In genomic region chr2:69205791-69206351, GRCm38 (mm10) we compare ENCODE assay signal across 8 mouse cellular contexts. TPM values are rescaled to one million over a fixed set of nuclear protein-coding genes. Genes with fewer than 3 reads are reported as not detected.
DNase-seq lines count a peak whose midpoint lies in the region; ATAC-seq and TF ChIP-seq lines count a peak whose summit lies in the region.

Gene Spc25 (minus strand): TSS chr2:69206194.

- intact Hi-C loops in heart, postnatal 25 days (cut with DNase I), result loop anchor here (5.0 to 10.0 kb wide), 2 partner anchors 61 to 1644 kb away; no protein-coding TSS in a partner anchor

- H3K36me3 ChIP-seq in ES-E14 (ENCODE audit: control insufficient read depth, insufficient read depth, low read length, poor library complexity, severe bottlenecking), result peaks cover 19% of the 10 kb centered on the region
- H3K36me3 ChIP-seq in forebrain, embryonic 15.5 days, result peaks cover 9% of the 10 kb centered on the region; the same call in 1 of the 2 replicates

- no peak for TF ChIP-seq CTCF in lung, adult 2 months (IDR thresholded peaks at IDR 0.05; ENCODE audit: insufficient read depth, low read length)

- H3K9me3 ChIP-seq in ES-E14 (ENCODE audit: control insufficient read depth, insufficient read depth, low read depth, low read length), result no peaks in the 10 kb centered on the region
- H3K9me3 ChIP-seq in forebrain, embryonic 15.5 days, result no peaks in the 10 kb centered on the region

- H3K9ac ChIP-seq in ES-E14 (ENCODE audit: insufficient read depth, low read depth, low read length, poor library complexity, severe bottlenecking), result peak within 1 kb of the TSS; percentile 98
- H3K9ac ChIP-seq in forebrain, embryonic 15.5 days (replicated peaks), result peak within 1 kb of the TSS; percentile 48

- TF ChIP-seq POLR2A in lung, adult 2 months (IDR thresholded peaks at IDR 0.05; ENCODE audit: borderline replicate concordance, extremely low read depth, low read depth, low read length), result no peak

- peak; percentile 90 for DNase-seq in ES-E14 (ENCODE audit: low read depth, low spot score)
- peak; percentile 85 for DNase-seq in cerebellum, adult 11-12 months
- DNase-seq in heart, postnatal 25 days (ENCODE audit: low spot score), result peak; percentile 84
- peak; percentile 87 to 93 for DNase-seq in layer of hippocampus, adult 18-20 months (ENCODE audit: low spot score in 2 of 2)
- DNase-seq in lung, adult 2 months, result peak; percentile 84
- DNase-seq in thymus, adult 18-20 months, result peak; percentile 83 to 90

- H3K27ac ChIP-seq in ES-E14 (ENCODE audit: insufficient read depth, low read depth, low read length, poor library complexity, severe bottlenecking), result peak within 1 kb of the TSS; percentile 45
- 0 out of 2 replicates have a peak within 1 kb of the TSS, but pooled peaks have one; percentile 27 for H3K27ac ChIP-seq in forebrain, embryonic 15.5 days (replicated peaks)

- in situ Hi-C loops in ES-E14 (cut with MboI; ENCODE audit: low sequenced_read_pairs in 2 of 2, unreplicated experiment in 2 of 2), result no loop called here

- no peaks in the 10 kb centered on the region for H3K27me3 ChIP-seq in forebrain, embryonic 15.5 days

- ATAC-seq in forebrain, embryonic 15.5 days (replicated peaks), result peak; percentile 100
- ATAC-seq in neutrophil, adult 5-6 weeks (ENCODE audit: extremely low read depth, insufficient number of reproducible peaks, low FRiP score, poor library complexity, severe bottlenecking), result peak; percentile 100

- H3K4me3 ChIP-seq in ES-E14 (ENCODE audit: insufficient read depth in 1 of 2, low read depth in 1 of 2, low read length in 2 of 2, poor library complexity in 1 of 2, severe bottlenecking in 1 of 2), result peak within 1 kb of the TSS; percentile 86 to 99
- H3K4me3 ChIP-seq in forebrain, embryonic 15.5 days, result peak within 1 kb of the TSS; percentile 58
- H3K4me3 ChIP-seq in lung, adult 2 months (replicated peaks; ENCODE audit: extremely low read depth, low read depth, low read length), result peak within 1 kb of the TSS; percentile 78

- under 1% methylated on average over 46 of the region's 46 CpGs for WGBS in forebrain, embryonic 15.5 days
- under 1% methylated on average over 46 of the region's 46 CpGs for WGBS in lung, adult 2 months

- peak within 1 kb of the TSS; percentile 62 for H3K4me2 ChIP-seq in forebrain, embryonic 15.5 days (replicated peaks)

- peaks cover 0 to 5% of the 10 kb centered on the region in 2 experiments; a peak in 1 of 4 replicates for H3K4me1 ChIP-seq in ES-E14 (ENCODE audit: control insufficient read depth in 2 of 2, insufficient read depth in 2 of 2, low read length in 2 of 2, poor library complexity in 1 of 2)
- peaks cover 20% of the 10 kb centered on the region for H3K4me1 ChIP-seq in forebrain, embryonic 15.5 days
- no peaks in the 10 kb centered on the region for H3K4me1 ChIP-seq in lung, adult 2 months (ENCODE audit: control insufficient read depth, insufficient read depth, low read length)

TF ChIP-seq in ES-E14, 5 proteins besides CTCF, POLR2A, EP300 and RAD21:
- no peak for TF ChIP-seq MAFK (IDR thresholded peaks at IDR 0.05; ENCODE audit: insufficient read depth, low read depth, low read length)
- peak; percentile 96 for TF ChIP-seq HCFC1 (IDR thresholded peaks at IDR 0.05; ENCODE audit: borderline replicate concordance, insufficient read depth, low read length)
- TF ChIP-seq CHD2 (IDR thresholded peaks at IDR 0.05; ENCODE audit: low read depth, low read length), result peak; percentile 98
- no peak for TF ChIP-seq ZNF384 (IDR thresholded peaks at IDR 0.05; ENCODE audit: low read depth, low read length)
- no peak for TF ChIP-seq ZC3H11A (IDR thresholded peaks at IDR 0.05; ENCODE audit: borderline replicate concordance, low read depth, low read length)

RNA-seq across cellular contexts. Expression of gene Spc25, which starts in this region (rescaled TPM):
- total RNA-seq in ES-E14 (2012; rRNA removed), result 43.2 and 64.6 TPM in 2 replicates
- polyA plus RNA-seq in forebrain, embryonic 15.5 days (2015; fragmentation: Nextera tagmentation; extraction: Ambion mirVana), result 101 and 105 TPM in 2 replicates
- total RNA-seq in heart, postnatal 25 days (2021), result 1 to 10 TPM in 1 of 2 experiments, under 1 TPM in 1; 0.96 to 1.1 TPM
- under 1 TPM; 0.27 to 0.46 TPM for total RNA-seq in layer of hippocampus, adult 18-20 months (2021)
- polyA plus RNA-seq in lung, adult 2 months (2012; rRNA removed), result 0.23 and 0.89 TPM in 2 replicates
- 4.8 and 5.6 TPM in 2 replicates for total RNA-seq in neutrophil, adult 5-6 weeks (2017)

Comparison
In these comparisons a context has a peak if more than half of its experiments do, and no peak if none do; other contexts are left out.
1. Peak in every context shown above with its lines: DNase-seq, ATAC-seq, H3K4me3 ChIP-seq and H3K27ac ChIP-seq.
2. RNA of gene Spc25 (polyA plus RNA-seq): 101 to 105 TPM in forebrain, embryonic 15.5 days; 0.23 to 0.89 TPM in lung, adult 2 months; every median in the first group is over 10 times any median in the second.
3. Peak in DNase-seq in layer of hippocampus, adult 18-20 months; RNA of the gene not detected or under 1 TPM.
4. Peak in DNase-seq and H3K4me3 ChIP-seq in lung, adult 2 months; RNA of the gene not detected or under 1 TPM.